Mouse (Mus musculus): ENCODE results near the gene Coa3. TPM values are rescaled to one million over a fixed set of nuclear protein-coding genes. Genes with fewer than 3 reads are reported as not detected.

Coa3 gene
- polyA plus RNA-seq, 1 experiment, result not detected

- peaks cover 2% of the 10 kb centered on the region; the same call in 1 of the 2 replicates for H3K4me1 ChIP-seq (ENCODE audit: control insufficient read depth, insufficient read depth, low read length)
- H3K4me3 ChIP-seq (ENCODE audit: insufficient read depth, low read depth, low read length), result peak overlapping the region; percentile 80; the same call in 1 of the 2 replicates
- 84% methylated on average over 8 of the region's 8 CpGs for WGBS
- H3K27ac ChIP-seq (ENCODE audit: insufficient read depth, low read depth, low read length), result peak overlapping the region; percentile 77; the same call in 1 of the 2 replicates
- TF ChIP-seq POLR2A (IDR thresholded peaks at IDR 0.05; ENCODE audit: insufficient read depth, low read depth, low read length) (no peak), CTCF (IDR thresholded peaks at IDR 0.05; ENCODE audit: insufficient read depth, low read depth, low read length) (no peak)
Measured at GRCm38 (mm10) chr11:101315082-101315650, 36.3 kb upstream of the Coa3 start.

- 94% methylated on average over 1 of the region's 1 CpGs for WGBS
- TF ChIP-seq CTCF (IDR thresholded peaks at IDR 0.05; ENCODE audit: insufficient read depth, low read depth, low read length) (no peak), POLR2A (IDR thresholded peaks at IDR 0.05; ENCODE audit: insufficient read depth, low read depth, low read length) (no peak)
- Histone ChIP-seq H3K4me1 (ENCODE audit: control insufficient read depth, insufficient read depth, low read length) (peaks cover 2% of the 10 kb centered on the region; the same call in 1 of the 2 replicates), H3K4me3 (ENCODE audit: insufficient read depth, low read depth, low read length) (no peak overlapping the region), H3K27ac (ENCODE audit: insufficient read depth, low read depth, low read length) (no peak overlapping the region)
Measured at GRCm38 (mm10) chr11:101314567-101314966, 35.7 kb upstream of the Coa3 start.

- TF ChIP-seq CTCF (IDR thresholded peaks at IDR 0.05; ENCODE audit: insufficient read depth, low read depth, low read length) (no peak), POLR2A (IDR thresholded peaks at IDR 0.05; ENCODE audit: insufficient read depth, low read depth, low read length) (no peak)
- no peak overlapping the region for H3K4me3 ChIP-seq (ENCODE audit: insufficient read depth, low read depth, low read length)
- H3K4me1 ChIP-seq (ENCODE audit: control insufficient read depth, insufficient read depth, low read length), result peaks cover 2% of the 10 kb centered on the region; the same call in 1 of the 2 replicates
- no peak overlapping the region for H3K27ac ChIP-seq (ENCODE audit: insufficient read depth, low read depth, low read length)
- 63% methylated on average over 3 of the region's 3 CpGs for WGBS
Measured at GRCm38 (mm10) chr11:101312150-101312549, 33.2 kb upstream of the Coa3 start.

GRCm38 (mm10) chr11:101311083-101311482 lies 32.2 kb upstream of the Coa3 start:
- WGBS, result 89% methylated on average over 3 of the region's 3 CpGs
- H3K4me1 ChIP-seq (ENCODE audit: control insufficient read depth, insufficient read depth, low read length), result no peaks in the 10 kb centered on the region
- H3K27ac ChIP-seq (ENCODE audit: insufficient read depth, low read depth, low read length), result no peak overlapping the region
- no peak for TF ChIP-seq POLR2A (IDR thresholded peaks at IDR 0.05; ENCODE audit: insufficient read depth, low read depth, low read length)
- no peak for TF ChIP-seq CTCF (IDR thresholded peaks at IDR 0.05; ENCODE audit: insufficient read depth, low read depth, low read length)
- no peak overlapping the region for H3K4me3 ChIP-seq (ENCODE audit: insufficient read depth, low read depth, low read length)

- no peak overlapping the region for H3K27ac ChIP-seq (ENCODE audit: insufficient read depth, low read depth, low read length)
- H3K4me3 ChIP-seq (ENCODE audit: insufficient read depth, low read depth, low read length), result no peak overlapping the region
- no peaks in the 10 kb centered on the region for H3K4me1 ChIP-seq (ENCODE audit: control insufficient read depth, insufficient read depth, low read length)
- 46% methylated on average over 5 of the region's 5 CpGs for WGBS
- TF ChIP-seq POLR2A (IDR thresholded peaks at IDR 0.05; ENCODE audit: insufficient read depth, low read depth, low read length) (no peak), CTCF (IDR thresholded peaks at IDR 0.05; ENCODE audit: insufficient read depth, low read depth, low read length) (no peak)
Measured at GRCm38 (mm10) chr11:101307744-101308143, 28.8 kb upstream of the Coa3 start.

- TF ChIP-seq CTCF (IDR thresholded peaks at IDR 0.05; ENCODE audit: insufficient read depth, low read depth, low read length) (peak; percentile 87), POLR2A (IDR thresholded peaks at IDR 0.05; ENCODE audit: insufficient read depth, low read depth, low read length) (peak; percentile 70)
- peak within 1 kb of the TSS; percentile 72 for H3K4me3 ChIP-seq (ENCODE audit: insufficient read depth, low read depth, low read length)
- H3K27ac ChIP-seq (ENCODE audit: insufficient read depth, low read depth, low read length), result no peak within 1 kb of the TSS
- 5% methylated on average over 39 of the region's 39 CpGs for WGBS
- peaks cover 5% of the 10 kb centered on the region; the same call in 1 of the 2 replicates for H3K4me1 ChIP-seq (ENCODE audit: control insufficient read depth, insufficient read depth, low read length)
Measured at GRCm38 (mm10) chr11:101302004-101302798, 23.3 kb upstream of the Coa3 start, which contains the start of gene Becn1. Gene Becn1 (minus strand): TSS chr11:101302286.

GRCm38 (mm10) chr11:101301299-101302003 lies 22.5 kb upstream of the Coa3 start:
- peak overlapping the region; percentile 72 for H3K4me3 ChIP-seq (ENCODE audit: insufficient read depth, low read depth, low read length)
- peaks cover 5% of the 10 kb centered on the region; the same call in 1 of the 2 replicates for H3K4me1 ChIP-seq (ENCODE audit: control insufficient read depth, insufficient read depth, low read length)
- 11% methylated on average over 26 of the region's 26 CpGs for WGBS
- no peak for TF ChIP-seq POLR2A (IDR thresholded peaks at IDR 0.05; ENCODE audit: insufficient read depth, low read depth, low read length)
- TF ChIP-seq CTCF (IDR thresholded peaks at IDR 0.05; ENCODE audit: insufficient read depth, low read depth, low read length), result no peak
- H3K27ac ChIP-seq (ENCODE audit: insufficient read depth, low read depth, low read length), result no peak overlapping the region

- Histone ChIP-seq H3K4me3 (ENCODE audit: insufficient read depth, low read depth, low read length) (no peak overlapping the region), H3K27ac (ENCODE audit: insufficient read depth, low read depth, low read length) (no peak overlapping the region), H3K4me1 (ENCODE audit: control insufficient read depth, insufficient read depth, low read length) (peaks cover 5% of the 10 kb centered on the region; the same call in 1 of the 2 replicates)
- WGBS, result 66% methylated on average over 7 of the region's 7 CpGs
- TF ChIP-seq CTCF (IDR thresholded peaks at IDR 0.05; ENCODE audit: insufficient read depth, low read depth, low read length) (no peak), POLR2A (IDR thresholded peaks at IDR 0.05; ENCODE audit: insufficient read depth, low read depth, low read length) (no peak)
Measured at GRCm38 (mm10) chr11:101300881-101301280, 22.0 kb upstream of the Coa3 start.
